Mouse (Mus musculus) bone marrow, adult 2 months (tissue): ENCODE results near the gene Tmem216.
A peak's percentile ranks its signal among the peaks of the same experiment; 100 is the strongest.

ENCODE experiments used
- CTCF ChIP-seq: fragments of 200-500 bp; IDR thresholded peaks from 2 replicates; pipeline ENCODE4 v1.5.1; 2011; ENCODE audit warnings: low read length, control low read depth; ENCODE audit not compliant: control insufficient read depth, insufficient read depth
- POLR2A ChIP-seq: fragments of 200-500 bp; IDR thresholded peaks from 2 replicates; pipeline ENCODE4 v1.6.1; 2011; ENCODE audit warnings: low read depth, mild to moderate bottlenecking, control low read depth, low read length, borderline replicate concordance; ENCODE audit not compliant: control insufficient read depth

DNA sequence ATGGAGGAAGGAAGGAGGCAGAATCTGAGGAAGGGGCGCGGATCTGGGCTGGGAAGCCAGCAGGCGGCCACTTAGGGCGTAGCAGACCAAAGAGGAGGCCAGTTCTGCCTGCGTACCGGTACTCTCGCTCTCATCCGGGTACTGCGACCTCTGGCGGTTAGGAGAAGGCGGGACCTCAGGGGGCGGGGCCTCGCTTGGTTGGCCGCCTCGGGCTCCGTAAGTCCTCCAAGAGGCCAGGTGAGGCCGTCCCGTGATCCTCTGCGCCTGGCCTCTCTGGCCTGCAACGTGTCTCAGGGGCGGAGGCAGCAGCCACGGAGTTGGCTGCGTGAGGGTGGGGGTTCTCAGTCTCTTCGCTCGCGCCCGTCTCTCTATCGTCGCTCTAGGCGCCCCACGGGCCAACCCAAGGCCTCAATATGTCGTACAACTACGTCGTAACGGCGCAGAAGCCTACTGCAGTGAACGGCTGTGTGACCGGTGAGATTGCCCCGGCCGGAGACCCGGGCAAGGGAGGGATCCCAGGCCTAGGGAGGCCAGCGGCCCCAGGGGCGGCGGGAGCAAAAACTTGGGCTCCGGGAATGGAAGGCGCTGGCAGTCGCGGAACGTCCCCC lies 49.4 kb upstream of the Tmem216 start, which contains the start of the genes Ddb1 and Tkfc:
- TF ChIP-seq CTCF (peak; percentile 53), POLR2A (peak; percentile 99)
